Mouse (Mus musculus) liver, adult (tissue): ENCODE data around the gene Tmem116.

Source experiments
- GATA4 ChIP-seq: IDR thresholded peaks from 2 replicates; pipeline ENCODE4 v1.6.1; 2014; ENCODE audit warnings: mild to moderate bottlenecking, low read length; ENCODE audit not compliant: insufficient replicate concordance

Tmem116 gene

DNA sequence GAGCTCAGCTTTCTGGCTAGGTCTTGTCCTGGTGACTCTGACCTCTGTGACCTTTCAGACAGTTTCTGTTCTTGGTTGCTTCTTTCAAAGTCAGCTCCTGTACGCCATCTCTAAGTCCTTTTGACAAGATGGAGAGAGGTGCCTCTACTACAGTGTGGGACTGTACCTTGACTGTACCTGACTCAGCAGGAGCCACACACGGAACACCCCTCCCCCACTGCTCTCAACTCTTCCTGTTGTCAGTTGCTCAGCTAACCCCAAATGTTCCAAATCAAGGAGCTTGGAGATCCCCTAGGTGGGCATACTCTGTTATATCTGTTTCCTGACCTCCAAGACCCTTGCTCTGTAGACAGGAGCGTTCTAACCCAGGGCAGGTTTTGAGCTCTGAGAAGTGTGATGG is 51.5 kb downstream of the Tmem116 start, which contains the start of gene Adam1b:
Gene Adam1b, minus strand, starts transcription at position 205 of the 400 bp plus-strand sequence.
- no peak for TF ChIP-seq GATA4

DNA sequence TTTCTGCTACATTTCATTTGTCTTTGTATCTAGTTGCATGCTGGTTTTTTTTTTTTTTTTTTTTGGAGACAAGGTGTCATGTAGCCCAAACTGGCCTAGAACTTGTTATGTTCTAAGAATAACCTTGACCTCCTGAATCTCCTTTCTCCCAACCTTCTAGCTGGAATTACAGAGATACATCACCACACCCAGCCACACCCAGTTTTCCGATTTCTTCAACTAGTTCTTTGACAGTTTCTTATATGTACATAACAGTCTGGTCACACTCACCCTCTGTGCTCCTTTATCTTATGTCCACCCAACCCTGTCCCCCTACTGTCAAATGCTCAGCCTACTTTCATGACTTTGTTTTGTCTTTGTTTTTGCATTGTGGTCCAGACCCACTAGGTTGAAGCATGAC is 55.2 kb downstream of the Tmem116 start:
- no peak for TF ChIP-seq GATA4

DNA sequence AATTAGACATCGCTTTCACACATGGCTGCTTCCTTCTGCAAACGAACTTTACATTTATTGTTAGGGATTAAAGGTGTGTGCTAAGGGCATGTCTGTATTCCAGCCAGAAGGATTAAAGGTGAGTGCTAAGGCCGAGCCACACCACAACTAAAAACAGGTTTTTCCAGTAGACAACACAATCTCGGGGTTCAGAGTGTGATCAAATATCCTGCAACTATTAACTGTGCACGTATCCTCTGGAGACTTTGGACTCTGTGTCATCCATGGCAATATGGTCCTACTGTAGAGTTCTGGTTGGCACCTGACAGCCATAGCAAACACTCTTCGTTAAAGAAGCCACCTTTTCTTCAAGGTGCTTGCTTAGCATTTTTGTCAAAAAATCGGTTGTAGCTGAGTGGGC is 58.3 kb downstream of the Tmem116 start:
- no peak for TF ChIP-seq GATA4

DNA sequence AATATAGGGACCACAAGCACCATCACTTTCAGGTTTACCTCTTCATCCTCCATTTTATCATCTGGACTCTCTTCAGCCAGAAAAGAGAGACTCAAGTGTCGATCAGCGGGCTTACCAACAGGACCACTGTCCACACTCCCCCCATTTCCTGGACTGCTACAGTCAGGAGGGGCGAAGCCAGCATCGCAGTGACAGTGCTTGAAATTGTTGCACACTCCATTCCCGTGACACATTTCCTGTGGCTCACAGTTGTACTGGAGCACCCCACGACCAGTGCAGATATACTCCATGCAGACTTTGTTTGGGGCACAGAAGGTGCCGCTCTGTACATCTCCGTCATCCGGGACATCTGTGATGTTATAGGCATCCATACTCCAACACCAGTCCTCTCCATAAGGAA is 67.3 kb downstream of the Tmem116 start:
- TF ChIP-seq GATA4, result no peak

DNA sequence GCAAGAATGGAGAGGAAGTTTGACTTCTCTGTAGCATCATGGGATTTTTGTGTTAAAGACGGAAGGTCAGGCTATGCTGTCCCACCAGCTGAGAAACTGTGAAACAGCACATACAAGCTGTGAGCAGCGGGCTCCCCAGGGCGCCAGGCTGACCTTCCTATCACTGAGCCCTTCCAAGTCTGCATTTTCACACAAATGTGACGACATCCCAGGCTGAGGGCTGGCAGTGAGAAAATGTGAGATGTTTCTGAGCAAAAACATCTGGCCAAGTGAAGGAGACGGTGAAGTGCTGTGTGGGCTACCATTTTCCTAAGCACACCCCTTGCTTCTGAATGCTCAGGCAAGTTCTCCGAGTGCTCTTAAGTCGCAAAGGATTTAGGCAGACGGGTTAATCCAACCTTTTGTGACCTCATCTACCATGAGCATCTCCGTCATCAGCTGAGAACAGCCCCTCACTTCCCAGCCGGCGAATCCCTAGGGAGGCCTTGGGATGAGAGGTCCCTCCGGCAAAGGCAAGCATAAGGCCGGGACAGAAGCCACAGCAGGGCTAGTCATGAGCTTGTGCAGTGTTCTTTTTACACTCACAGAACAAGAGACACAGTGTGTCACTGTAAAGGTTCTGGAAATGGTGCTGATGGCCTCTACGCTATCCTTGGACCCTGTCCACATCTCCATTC is 74.2 kb downstream of the Tmem116 start:
- no peak for TF ChIP-seq GATA4

DNA sequence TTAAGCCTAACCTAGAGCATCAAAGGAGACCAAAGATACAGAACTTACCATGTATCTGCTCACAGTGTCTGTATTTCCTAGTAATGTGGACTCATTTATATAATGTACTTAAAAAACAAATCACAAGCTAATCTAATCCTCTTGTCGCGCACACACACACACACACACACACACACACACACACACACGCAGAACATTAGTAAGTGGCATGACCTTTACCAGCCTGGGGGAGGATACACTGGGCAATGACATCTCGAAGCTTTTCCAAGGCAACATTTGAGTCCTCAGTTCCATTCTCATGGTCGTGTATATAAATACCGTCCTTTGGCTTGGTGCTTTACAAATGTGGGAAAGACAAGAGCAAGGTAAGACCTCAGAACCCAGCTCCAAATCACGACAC is 74.8 kb downstream of the Tmem116 start:
- no peak for TF ChIP-seq GATA4

DNA sequence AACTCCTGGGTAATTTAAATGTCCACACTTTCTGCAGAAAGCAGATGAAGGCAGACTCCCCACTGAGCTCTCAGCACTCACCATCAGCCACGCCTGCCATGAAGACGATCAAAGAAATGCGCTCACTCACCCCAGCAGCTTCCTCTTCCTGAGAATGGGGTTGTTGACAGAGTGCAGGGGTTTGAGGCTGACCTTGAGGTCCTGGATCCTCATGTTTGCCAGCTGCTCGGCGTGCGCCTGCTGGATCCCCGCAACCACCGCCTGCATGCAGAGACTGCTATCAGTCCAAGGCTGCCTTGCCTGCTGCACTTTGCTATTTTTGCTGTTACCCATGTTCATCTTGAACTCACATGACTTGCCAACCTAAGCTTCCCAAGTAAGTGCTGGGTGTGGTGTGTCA is 75.3 kb downstream of the Tmem116 start:
- no peak for TF ChIP-seq GATA4

DNA sequence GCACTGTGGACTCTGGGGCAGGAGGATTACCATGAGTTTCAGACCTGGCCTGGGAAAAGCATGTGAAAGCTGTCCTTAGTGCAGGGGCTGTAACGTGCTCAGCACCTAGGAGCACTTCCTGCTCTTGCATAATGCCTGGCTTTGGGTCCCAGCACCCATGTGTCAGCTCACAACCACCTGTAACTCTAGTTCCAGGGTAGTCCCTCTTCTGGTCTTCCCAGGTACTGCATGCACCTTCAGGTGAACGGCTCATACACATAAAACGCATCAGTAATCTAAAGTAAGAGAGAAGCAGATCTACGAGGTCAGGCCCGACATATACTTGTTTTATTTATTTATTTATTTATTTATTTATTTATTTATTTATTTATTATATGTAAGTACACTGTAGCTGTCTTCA is 82.8 kb downstream of the Tmem116 start:
- TF ChIP-seq GATA4, result no peak

DNA sequence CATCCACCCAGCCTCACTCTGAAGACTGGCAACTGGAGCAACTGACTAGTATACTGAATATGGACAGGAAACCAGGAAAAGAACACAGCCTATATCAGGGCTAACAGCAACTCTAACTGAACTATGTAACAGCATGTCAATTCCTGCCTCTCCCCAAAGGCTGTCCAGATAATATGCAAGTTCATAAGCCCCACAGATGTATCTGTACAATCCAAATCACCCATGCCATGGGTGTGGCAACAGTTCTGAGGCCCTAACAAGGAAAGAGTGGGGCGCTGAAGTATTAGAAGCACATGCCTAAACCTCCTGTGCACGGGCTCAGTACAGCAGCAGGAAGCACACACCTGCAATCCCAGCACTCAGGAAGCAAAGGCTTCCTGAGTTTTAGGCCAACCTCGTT is 83.4 kb downstream of the Tmem116 start:
- no peak for TF ChIP-seq GATA4

DNA sequence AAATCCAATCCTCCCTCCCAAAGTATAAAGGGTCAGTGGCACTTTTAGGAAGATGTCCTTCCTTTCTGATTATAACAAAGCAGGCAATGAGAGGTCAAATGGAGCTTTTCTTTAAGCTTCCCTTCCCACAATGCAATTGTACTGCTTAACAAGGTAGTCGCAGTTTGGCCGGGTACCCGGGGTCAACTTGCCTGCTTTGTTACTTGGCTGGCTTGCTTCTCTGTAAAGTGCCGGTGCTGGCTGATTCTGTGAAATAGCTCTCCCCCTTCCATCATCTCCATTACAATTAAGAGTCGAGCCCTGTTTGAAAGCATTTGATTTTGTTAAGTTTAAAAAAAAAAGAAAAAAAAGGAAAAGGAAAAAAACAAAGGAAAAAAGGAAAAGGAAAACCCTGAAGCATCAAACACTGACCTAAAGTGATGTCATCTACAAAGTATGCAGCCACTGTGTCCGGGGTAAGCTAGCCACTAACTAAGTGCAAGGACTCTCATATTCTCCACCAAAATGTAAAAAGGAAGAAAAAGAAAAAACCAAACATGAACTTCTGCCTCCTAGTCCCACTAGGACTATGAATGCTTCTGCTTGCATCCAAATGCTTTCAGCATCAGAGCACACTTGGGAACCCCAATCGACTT is 85.3 kb downstream of the Tmem116 start:
- TF ChIP-seq GATA4, result no peak

DNA sequence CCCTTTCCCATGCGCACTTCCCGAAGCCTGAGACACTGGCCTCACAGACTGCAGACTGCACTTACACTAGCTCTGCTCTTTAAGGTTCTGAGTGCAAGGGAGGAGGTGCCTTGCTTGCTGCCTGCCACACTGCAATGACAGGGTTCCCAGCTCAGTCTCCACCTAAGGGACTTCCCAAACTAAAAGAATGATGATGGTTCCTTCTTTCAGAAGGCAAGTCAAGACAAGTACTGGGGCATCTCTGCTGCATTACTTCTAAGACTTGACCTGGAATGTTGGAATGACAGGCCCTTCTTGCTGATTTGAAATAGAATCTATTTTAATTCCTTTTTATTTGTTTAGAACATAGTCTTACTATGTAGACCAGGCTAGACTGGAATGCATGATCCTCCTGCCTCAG is 85.9 kb downstream of the Tmem116 start:
- TF ChIP-seq GATA4, result no peak

DNA sequence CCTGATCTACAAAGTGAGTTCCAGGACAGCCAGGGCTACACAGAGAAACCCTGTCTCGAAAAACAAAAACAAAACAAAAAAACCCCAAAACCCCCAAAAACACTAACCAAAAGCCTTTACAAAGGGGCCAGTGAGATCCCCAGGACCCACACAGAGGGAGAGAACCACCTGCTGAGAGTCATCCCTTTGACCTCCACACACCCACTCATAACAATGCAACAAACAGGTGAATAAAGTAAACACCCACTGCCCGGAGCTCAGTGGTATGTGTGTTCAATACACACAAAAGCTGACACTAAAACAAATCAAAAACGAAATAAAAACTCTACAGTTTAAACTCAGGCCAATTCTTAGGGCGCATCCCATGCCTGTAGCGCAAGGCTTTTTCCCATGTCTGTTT is 88.4 kb downstream of the Tmem116 start:
- no peak for TF ChIP-seq GATA4

DNA sequence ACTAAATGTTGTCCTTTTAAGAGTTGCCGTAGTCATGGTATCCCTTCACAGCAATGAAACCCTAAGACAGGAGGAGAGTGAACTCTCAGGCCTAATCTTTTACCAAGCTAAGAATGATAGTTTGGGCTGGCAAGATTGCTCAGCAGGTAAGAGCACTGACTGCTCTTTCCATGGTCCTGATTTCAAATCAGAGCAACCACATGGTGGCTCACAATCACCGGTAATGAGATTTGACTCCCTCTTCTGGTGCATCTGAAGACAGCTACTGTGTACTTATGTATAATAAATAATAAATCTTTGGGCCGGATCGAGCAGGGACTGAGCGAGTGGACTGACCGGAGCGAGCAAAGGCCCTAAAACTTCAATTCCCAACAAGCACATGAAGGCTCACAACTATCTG is 89.5 kb downstream of the Tmem116 start:
- TF ChIP-seq GATA4, result no peak

DNA sequence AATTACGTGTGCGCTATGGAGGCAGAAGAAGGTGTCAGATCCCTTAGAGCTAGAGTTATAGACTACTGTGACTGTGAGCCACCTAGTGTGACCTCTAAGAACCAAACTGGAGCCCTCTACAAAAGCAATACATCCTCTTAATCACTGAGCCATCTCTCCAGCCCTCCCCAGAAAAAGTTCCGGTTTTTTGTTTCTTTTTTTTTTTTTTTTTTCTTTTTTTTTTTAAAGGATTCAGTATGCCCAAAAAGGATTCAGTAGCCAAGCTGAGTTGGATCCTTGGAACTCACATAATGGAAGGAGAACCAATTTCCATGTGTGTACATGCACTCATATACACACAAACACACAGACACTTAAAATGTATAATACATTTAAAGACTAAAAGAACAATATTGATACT is 91.7 kb downstream of the Tmem116 start:
- no peak for TF ChIP-seq GATA4

DNA sequence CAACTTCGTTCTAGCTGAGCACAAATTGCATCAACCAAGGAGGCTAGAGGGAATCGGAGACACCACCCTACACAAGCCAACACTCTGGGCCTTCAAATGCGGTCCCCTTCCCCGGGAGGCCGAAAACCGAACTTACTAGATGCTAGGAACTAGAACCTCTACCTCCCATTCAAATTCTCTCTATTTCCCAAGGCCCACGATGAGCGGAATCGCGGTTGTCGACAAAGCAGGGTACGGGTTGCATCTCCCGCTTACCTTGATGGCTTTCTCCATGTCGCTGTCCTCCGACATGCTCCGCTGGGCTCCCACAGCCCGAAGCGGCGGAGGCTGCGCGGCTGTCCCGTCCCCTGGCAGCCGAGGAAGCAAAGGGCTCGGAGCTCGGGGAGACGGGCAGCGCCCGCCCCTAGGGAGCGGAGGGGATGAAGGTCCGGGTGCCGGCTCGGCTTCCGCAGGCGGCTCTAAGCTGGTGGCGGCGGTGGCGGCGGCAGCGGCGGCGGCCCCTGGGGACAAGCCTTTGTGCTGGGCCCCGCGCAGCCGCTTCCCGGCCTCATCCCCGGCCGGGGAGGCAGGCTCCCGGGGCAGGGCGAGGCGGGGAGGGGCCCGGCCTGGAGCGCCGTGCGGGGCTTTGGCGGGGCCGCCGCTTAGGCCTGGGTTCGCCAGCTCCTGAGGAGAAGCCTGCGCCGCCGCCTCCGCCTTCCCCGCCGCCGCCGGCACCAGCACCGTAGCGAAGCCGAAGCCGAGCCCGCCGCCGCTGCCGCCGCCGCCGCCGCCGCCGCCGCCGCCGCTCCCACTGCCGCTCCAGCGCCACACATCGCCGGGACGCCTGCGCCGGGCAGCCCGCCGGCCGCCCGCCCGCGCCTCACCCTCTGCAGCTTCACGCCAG is 93.5 kb downstream of the Tmem116 start, which contains the start of the genes Adam1a and Gm42878:
Gene Adam1a, minus strand, starts transcription at position 573 of the 883 bp plus-strand sequence.
Gene Gm42878, minus strand, starts transcription at position 573 of the 883 bp plus-strand sequence.
- TF ChIP-seq GATA4, result no peak
